Mouse (Mus musculus): Measurements from ENCODE around the gene Dppa2. TPM values are rescaled to one million over a fixed set of nuclear protein-coding genes. Genes with fewer than 3 reads are reported as not detected.
"Not testable (repeated sequence)": the region's sequence is repeated elsewhere in the genome, so short reads cannot be mapped to it uniquely, and the experiment has no call there.

The Dppa2 gene
- polyA plus RNA-seq, 1 experiment from 2014 or later = not detected

DNA sequence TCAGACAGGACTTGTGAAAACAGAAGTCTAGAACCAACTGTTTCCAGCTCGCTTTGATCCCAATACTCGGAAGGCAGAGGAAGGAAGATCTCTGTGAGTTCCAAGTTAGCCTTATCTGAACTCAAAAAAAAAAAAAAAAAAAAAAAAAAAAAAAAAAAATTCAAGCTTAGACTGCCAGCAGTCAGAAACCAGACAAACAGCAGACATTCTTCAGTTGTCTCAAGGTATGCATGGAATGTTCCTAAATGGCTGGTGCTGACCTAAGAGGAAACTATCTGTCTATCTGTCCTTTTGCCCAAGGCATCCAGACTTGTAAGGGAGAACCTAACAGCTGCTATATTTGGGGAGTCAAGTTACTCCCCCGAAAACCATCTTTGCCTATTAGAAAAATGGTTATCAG lies 275 bp downstream of the Dppa2 start:
- no peak overlapping the region for H3K4me3 ChIP-seq (replicated peaks)
- 81% methylated on average over 3 of the region's 3 CpGs for WGBS
- no peaks in the 10 kb centered on the region for H3K4me1 ChIP-seq (replicated peaks)

DNA sequence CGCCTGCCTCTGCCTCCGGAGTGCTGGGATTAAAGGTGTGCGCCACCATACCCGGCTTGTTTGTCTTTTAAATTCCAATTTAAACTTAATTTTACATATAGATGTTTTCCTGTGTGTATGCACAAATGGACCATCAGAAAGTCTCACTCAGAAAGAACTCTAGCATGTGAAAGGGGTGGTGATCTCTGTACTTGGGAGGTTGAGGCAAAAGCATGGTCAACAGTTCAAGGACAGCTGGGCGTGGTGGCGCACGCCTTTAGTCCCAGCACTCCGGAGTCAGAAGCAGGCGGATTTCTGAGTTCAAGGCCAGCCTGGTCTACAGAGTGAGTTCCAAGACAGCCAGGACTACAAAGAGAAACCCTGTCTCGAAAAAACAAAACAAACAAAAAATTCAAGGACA lies 5.2 kb downstream of the Dppa2 start:
- H3K4me2 ChIP-seq; H3K9me3 ChIP-seq; H3K9ac ChIP-seq (replicated peaks); H3K4me1 ChIP-seq (replicated peaks); H3K4me3 ChIP-seq (replicated peaks); H3K36me3 ChIP-seq; ATAC-seq (ENCODE audit: insufficient number of reproducible peaks, insufficient read depth, low FRiP score, low TSS enrichment, low read depth); H3K27ac ChIP-seq; H3K27me3 ChIP-seq: not testable (repeated sequence)
- 96% methylated on average over 10 of the region's 10 CpGs for WGBS

More for the DNA sequence above, 275 bp downstream of the Dppa2 start:
- no peaks in the 10 kb centered on the region for H3K36me3 ChIP-seq
- H3K4me2 ChIP-seq = no peak overlapping the region
- no peak overlapping the region for H3K9ac ChIP-seq (replicated peaks)
- H3K27ac ChIP-seq = no peak overlapping the region
- H3K9me3 ChIP-seq = no peaks in the 10 kb centered on the region
- H3K27me3 ChIP-seq = no peaks in the 10 kb centered on the region
- no peak for ATAC-seq (ENCODE audit: insufficient number of reproducible peaks, insufficient read depth, low FRiP score, low TSS enrichment, low read depth)

DNA sequence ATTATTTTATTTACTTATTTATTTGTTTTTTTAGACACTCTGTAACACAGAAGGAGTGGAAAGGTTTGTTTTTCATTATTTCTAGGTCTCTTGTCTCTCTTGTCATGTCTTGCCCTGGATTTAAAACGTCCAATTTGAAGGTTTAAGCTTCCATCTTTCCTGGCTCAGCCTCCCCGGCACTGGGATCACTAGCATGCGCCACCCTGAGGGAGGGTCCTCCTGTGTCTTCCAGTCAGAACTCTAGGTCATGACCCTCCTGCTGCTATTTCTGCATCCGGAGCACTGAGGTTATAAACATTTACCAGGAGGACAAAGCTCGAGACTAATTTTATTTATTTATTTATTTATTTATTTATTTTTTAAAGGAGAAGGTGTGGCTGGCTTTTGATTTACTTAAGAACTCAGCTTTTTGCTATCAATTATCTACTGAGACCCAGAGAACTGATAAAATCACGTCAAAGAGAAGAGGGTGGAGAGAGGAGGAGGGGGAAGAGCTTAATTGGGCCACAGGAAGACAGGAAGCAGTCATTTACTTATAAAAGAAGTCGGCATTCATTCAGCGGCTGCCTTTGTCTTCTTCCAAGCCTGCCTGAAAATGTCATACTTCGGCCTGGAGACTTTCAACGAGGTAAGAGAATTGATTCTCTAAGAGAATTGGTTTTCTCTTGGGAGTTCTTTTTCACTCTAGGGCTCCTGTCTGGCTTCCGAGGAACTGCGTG lies 6.4 kb downstream of the Dppa2 start:
- Histone ChIP-seq H3K36me3 (no peaks in the 10 kb centered on the region), H3K4me2 (no peak overlapping the region), H3K27me3 (no peaks in the 10 kb centered on the region), H3K9me3 (no peaks in the 10 kb centered on the region), H3K27ac (no peak overlapping the region), H3K4me1 (replicated peaks) (no peaks in the 10 kb centered on the region), H3K4me3 (replicated peaks) (no peak overlapping the region), H3K9ac (replicated peaks) (no peak overlapping the region)
- WGBS = 81% methylated on average over 12 of the region's 12 CpGs
- no peak for ATAC-seq (ENCODE audit: insufficient number of reproducible peaks, insufficient read depth, low FRiP score, low TSS enrichment, low read depth)

DNA sequence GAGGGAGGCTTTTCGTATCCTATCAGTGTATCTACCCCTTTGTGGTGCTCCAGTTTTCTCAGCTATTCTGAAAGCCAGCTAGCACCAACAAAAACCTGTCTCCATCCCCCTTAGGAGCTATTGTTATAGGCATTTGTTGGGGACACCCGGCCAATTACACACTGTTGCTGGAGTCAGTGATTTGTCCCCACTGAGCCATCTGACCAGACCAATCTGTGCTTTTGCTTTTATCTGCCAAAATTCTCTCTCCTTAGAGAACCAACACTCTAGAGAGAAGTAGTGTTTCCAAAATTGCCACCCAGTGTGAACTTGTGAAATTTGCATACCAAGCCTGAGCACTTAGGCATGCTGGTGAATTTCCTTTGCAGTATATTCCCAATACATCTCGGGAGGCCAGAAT lies 11.6 kb downstream of the Dppa2 start:
- no peak overlapping the region for H3K4me2 ChIP-seq
- H3K4me1 ChIP-seq (replicated peaks) = no peaks in the 10 kb centered on the region
- H3K36me3 ChIP-seq = no peaks in the 10 kb centered on the region
- H3K27me3 ChIP-seq = no peaks in the 10 kb centered on the region
- no peak for ATAC-seq (ENCODE audit: insufficient number of reproducible peaks, insufficient read depth, low FRiP score, low TSS enrichment, low read depth)
- 89% methylated on average over 3 of the region's 3 CpGs for whole genome bisulfite sequencing
- no peak overlapping the region for H3K4me3 ChIP-seq (replicated peaks)
- no peak overlapping the region for H3K27ac ChIP-seq
- no peaks in the 10 kb centered on the region for H3K9me3 ChIP-seq
- no peak overlapping the region for H3K9ac ChIP-seq (replicated peaks)

DNA sequence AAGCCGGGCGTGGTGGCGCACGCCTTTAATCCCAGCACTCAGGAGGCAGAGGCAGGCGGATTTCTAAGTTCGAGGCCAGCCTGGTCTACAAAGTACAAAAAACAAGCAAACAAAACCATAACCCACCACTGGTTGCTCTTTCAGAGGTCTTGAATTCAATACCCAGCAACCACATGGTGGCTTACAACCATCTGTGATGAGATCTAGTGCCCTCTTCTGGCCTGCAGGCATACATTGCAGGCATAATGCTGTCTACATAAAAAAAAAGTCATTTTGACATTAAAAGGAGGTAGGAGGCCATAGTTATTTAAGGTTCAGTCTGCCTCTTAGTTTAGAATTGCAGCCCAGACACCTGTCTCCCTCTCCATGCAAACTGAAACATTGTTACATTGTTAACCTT lies 17.1 kb downstream of the Dppa2 start:
- Histone ChIP-seq H3K9ac (replicated peaks) (no peak overlapping the region), H3K27me3 (no peaks in the 10 kb centered on the region), H3K27ac (no peak overlapping the region), H3K36me3 (no peaks in the 10 kb centered on the region), H3K4me3 (replicated peaks) (no peak overlapping the region), H3K9me3 (no peaks in the 10 kb centered on the region), H3K4me2 (no peak overlapping the region), H3K4me1 (replicated peaks) (no peaks in the 10 kb centered on the region)
- WGBS = 97% methylated on average over 6 of the region's 6 CpGs
- no peak for ATAC-seq (ENCODE audit: insufficient number of reproducible peaks, insufficient read depth, low FRiP score, low TSS enrichment, low read depth)

DNA sequence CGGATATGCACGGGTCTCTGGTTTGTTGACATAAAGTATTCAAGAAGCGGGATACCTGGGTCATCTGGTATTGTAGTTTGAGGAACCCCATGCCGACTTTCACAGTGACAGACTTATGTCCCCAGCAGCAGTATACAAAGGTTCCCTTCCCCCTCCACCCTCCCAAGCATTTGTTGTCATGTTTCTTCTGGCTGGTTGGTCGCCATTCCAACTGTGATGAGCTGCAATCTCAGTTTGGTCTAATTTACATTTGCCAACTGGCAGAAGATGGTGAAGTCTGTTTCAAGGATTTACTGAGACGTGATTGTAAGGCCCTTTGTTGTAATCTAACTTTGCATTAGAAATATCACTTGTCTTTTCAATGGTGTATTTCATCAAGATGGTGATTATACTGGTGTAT lies 19.4 kb downstream of the Dppa2 start:
- no peak overlapping the region for H3K4me2 ChIP-seq
- no peaks in the 10 kb centered on the region for H3K27me3 ChIP-seq
- H3K27ac ChIP-seq = no peak overlapping the region
- no peak overlapping the region for H3K4me3 ChIP-seq (replicated peaks)
- no peak overlapping the region for H3K9ac ChIP-seq (replicated peaks)
- H3K4me1 ChIP-seq (replicated peaks) = no peaks in the 10 kb centered on the region
- no peaks in the 10 kb centered on the region for H3K36me3 ChIP-seq
- WGBS = 75% methylated on average over 6 of the region's 6 CpGs
- no peak for ATAC-seq (ENCODE audit: insufficient number of reproducible peaks, insufficient read depth, low FRiP score, low TSS enrichment, low read depth)
- H3K9me3 ChIP-seq = no peaks in the 10 kb centered on the region

DNA sequence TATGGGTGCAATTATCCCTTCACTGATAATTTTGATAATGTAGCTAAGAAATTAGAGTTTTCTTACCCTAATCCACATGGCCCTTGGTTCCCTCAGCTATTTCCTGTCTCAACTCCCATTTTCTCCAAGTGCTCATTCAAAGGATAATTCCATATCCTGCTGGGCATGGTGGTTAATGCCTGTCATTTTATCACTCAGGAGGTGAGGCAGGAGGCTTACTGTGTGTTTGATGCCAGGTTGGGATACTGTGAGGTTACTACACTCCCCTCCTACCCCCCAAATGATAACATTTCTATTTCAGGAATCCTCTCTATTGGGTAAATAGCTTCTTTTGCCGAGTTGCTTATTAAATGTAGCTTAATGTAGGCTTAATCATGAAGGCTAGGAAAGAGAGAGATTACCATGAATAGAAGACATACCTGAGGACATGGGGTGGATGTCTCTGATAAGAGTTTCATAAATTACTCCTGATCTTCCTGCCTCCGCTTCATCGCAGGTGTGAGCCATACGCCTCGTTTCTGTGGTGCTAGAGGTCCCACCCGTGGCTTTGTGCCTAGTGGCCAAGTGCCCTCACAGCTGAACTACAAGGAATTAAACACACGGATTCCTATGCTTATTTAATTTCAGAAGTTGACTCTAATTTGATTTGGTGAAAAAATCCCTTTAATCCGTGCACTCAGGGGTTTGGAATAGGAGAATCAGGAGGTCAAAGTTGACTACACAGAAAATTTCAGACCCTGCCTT lies 20.1 kb downstream of the Dppa2 start:
- 80% methylated on average over 8 of the region's 8 CpGs for WGBS
- no peaks in the 10 kb centered on the region for H3K4me1 ChIP-seq (replicated peaks)
- H3K27me3 ChIP-seq = no peaks in the 10 kb centered on the region

DNA sequence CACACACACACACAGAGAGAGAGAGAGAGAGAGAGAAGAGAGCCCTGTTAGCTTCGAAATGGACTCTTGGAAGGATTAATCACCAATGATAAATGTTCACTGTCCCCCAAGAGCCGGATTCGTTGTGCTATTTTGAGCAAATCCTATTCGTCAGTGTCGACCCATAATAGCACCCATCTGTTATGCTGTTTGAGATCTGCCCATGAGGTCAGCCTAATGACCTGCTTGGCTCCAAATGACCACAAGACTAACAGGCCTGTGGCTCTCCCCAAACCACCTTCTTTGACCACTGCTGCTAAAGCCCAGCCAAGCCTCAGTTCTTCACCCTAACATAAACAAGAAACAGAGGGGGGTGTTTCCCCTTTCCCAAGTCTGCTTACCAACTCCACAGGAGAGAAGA lies 23.2 kb downstream of the Dppa2 start:
- Histone ChIP-seq H3K4me3 (replicated peaks) (no peak overlapping the region), H3K9ac (replicated peaks) (no peak overlapping the region), H3K36me3 (no peaks in the 10 kb centered on the region), H3K9me3 (no peaks in the 10 kb centered on the region), H3K4me1 (replicated peaks) (no peaks in the 10 kb centered on the region), H3K27me3 (no peaks in the 10 kb centered on the region), H3K27ac (no peak overlapping the region), H3K4me2 (no peak overlapping the region)
- ATAC-seq (ENCODE audit: insufficient number of reproducible peaks, insufficient read depth, low FRiP score, low TSS enrichment, low read depth) = no peak
- 16% methylated on average over 5 of the region's 5 CpGs for WGBS

More for the DNA sequence above, 20.1 kb downstream of the Dppa2 start:
- Histone ChIP-seq H3K9me3 (no peaks in the 10 kb centered on the region), H3K9ac (replicated peaks) (no peak overlapping the region), H3K36me3 (no peaks in the 10 kb centered on the region), H3K4me2 (no peak overlapping the region), H3K27ac (no peak overlapping the region), H3K4me3 (replicated peaks) (no peak overlapping the region)
- ATAC-seq (ENCODE audit: insufficient number of reproducible peaks, insufficient read depth, low FRiP score, low TSS enrichment, low read depth) = no peak

DNA sequence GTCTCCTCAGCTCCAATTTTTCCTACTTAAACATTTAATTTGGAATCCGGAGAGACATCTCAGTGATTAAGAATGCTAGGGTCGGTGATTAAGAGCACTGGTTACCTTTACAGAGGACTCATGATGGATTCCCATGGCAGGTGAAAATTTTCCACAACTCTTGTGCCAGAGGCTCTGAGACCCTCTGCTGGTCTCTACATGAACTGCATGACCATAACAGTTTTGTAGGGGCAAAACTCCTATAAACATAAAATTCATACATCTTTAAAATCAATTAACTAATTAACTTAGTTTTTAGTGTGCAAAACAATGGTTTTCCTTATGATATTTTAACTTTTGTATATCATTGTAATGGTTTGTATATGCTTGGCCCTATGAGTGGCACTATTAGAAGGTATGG lies 24.7 kb downstream of the Dppa2 start:
- no peak for ATAC-seq (ENCODE audit: insufficient number of reproducible peaks, insufficient read depth, low FRiP score, low TSS enrichment, low read depth)
- H3K9ac ChIP-seq (replicated peaks) = no peak overlapping the region
- H3K4me1 ChIP-seq (replicated peaks) = no peaks in the 10 kb centered on the region
- H3K9me3 ChIP-seq = no peaks in the 10 kb centered on the region
- H3K36me3 ChIP-seq = no peaks in the 10 kb centered on the region
- no peak overlapping the region for H3K4me2 ChIP-seq
- no peaks in the 10 kb centered on the region for H3K27me3 ChIP-seq
- no peak overlapping the region for H3K27ac ChIP-seq
- no peak overlapping the region for H3K4me3 ChIP-seq (replicated peaks)
- WGBS = 95% methylated on average over 2 of the region's 2 CpGs

DNA sequence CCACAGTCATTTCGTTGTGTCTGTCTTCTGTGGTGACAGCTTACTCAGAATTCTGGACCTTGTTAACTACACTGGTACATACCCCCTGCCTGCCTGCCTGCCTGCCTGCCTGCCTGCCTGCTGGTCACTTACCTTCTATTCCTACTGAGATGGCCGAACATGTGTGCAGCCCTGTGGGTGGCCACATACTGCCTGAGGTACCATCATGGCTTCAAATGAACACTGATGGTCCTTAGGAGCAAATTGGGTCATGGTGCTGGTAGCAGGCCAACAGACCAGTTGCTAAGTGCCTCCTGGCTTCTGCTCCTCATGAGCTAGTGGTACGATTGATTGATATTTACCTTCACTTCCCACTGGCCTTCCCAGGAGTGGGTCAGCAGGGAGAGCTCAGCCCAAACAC lies 28.1 kb downstream of the Dppa2 start:
- Histone ChIP-seq H3K27ac (no peak overlapping the region), H3K36me3 (no peaks in the 10 kb centered on the region), H3K4me3 (replicated peaks) (no peak overlapping the region), H3K9ac (replicated peaks) (no peak overlapping the region), H3K9me3 (no peaks in the 10 kb centered on the region), H3K4me1 (replicated peaks) (no peaks in the 10 kb centered on the region), H3K27me3 (no peaks in the 10 kb centered on the region), H3K4me2 (no peak overlapping the region)
- ATAC-seq (ENCODE audit: insufficient number of reproducible peaks, insufficient read depth, low FRiP score, low TSS enrichment, low read depth) = no peak
- WGBS = 65% methylated on average over 3 of the region's 3 CpGs

DNA sequence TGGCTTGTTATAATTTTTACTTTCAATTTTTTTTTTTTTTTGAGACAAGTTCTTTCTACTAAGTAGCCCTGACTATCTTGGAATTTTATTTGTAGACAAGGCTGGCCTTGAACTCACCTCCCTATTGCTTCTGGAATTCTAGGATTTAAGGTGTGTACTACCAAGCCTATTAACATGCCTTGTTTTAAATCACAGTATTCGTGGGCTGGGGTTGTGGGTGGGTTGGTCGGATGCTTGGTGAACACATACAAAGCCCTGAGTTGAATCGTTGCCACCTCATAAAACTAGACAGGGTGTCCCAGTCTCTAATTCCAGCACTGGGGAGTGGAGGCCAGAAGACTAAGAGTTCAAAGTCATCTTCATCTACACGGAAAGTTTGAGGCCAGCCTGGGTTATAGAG lies 31.6 kb downstream of the Dppa2 start:
- H3K4me3 ChIP-seq (replicated peaks) = no peak overlapping the region
- no peaks in the 10 kb centered on the region for H3K9me3 ChIP-seq
- H3K4me1 ChIP-seq (replicated peaks) = no peaks in the 10 kb centered on the region
- no peak overlapping the region for H3K9ac ChIP-seq (replicated peaks)
- 64% methylated on average over 4 of the region's 4 CpGs for WGBS
- no peak overlapping the region for H3K4me2 ChIP-seq
- no peak overlapping the region for H3K27ac ChIP-seq
- H3K27me3 ChIP-seq = no peaks in the 10 kb centered on the region
- no peak for ATAC-seq (ENCODE audit: insufficient number of reproducible peaks, insufficient read depth, low FRiP score, low TSS enrichment, low read depth)
- no peaks in the 10 kb centered on the region for H3K36me3 ChIP-seq

DNA sequence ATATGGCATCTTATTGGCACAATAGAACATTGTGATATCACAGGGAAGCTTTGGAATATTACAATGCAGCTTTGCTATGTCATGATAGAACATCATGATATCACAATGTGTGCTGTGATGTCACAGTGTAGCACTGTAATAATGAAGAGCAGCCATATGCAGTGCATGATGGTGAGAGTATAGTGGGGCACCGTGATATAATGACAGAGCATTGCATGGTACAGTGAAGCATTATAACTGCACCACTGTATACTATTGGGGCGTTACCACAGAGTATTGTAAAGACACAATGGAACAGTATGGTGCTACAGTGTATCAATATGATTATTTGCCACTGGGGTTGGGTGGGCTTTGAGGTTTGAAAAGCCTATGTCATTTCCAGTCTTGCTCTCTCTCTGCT lies 40.5 kb downstream of the Dppa2 start:
- WGBS = 90% methylated on average over 2 of the region's 2 CpGs
- Histone ChIP-seq H3K9ac (replicated peaks) (no peak overlapping the region), H3K4me1 (replicated peaks) (no peaks in the 10 kb centered on the region), H3K4me3 (replicated peaks) (no peak overlapping the region), H3K9me3 (peaks cover 7% of the 10 kb centered on the region; the same call in 1 of the 2 replicates), H3K36me3 (no peaks in the 10 kb centered on the region), H3K27me3 (no peaks in the 10 kb centered on the region), H3K27ac (no peak overlapping the region), H3K4me2 (no peak overlapping the region)
- ATAC-seq (ENCODE audit: insufficient number of reproducible peaks, insufficient read depth, low FRiP score, low TSS enrichment, low read depth) = no peak
